Mouse (Mus musculus): ENCODE measurements at regions not wholly inside any gene's neighbourhood (a gene's known extent, or its start where the extent isn't known, plus 50 kb on each side); places are given as distances from the start of the nearest gene placed in this dataset.

GRCm38 (mm10) chr3:138609749-138610148 lies 83.8 kb downstream of the Eif4e start:
- H3K9me3 ChIP-seq (ENCODE audit: control insufficient read depth, low read length) = no peaks in the 10 kb centered on the region
- no peak overlapping the region for H3K27ac ChIP-seq (replicated peaks in 1 of 2; ENCODE audit: control insufficient read depth in 1 of 2, insufficient read depth in 1 of 2, low read depth in 2 of 2, low read length in 2 of 2)
- no peaks in the 10 kb centered on the region for H3K27me3 ChIP-seq (ENCODE audit: control insufficient read depth, insufficient read depth, low read length)
- 67% methylated on average over 1 of the region's 1 CpGs for WGBS
- no peak for ATAC-seq (ENCODE audit: insufficient number of reproducible peaks, insufficient read depth, low FRiP score, low read depth)
- no peak overlapping the region for H3K9ac ChIP-seq (ENCODE audit: low read length)
- H3K4me2 ChIP-seq (ENCODE audit: low read length) = no peak overlapping the region
- H3K4me1 ChIP-seq (ENCODE audit: control insufficient read depth in 2 of 2, insufficient read depth in 2 of 2, low read length in 2 of 2) = peaks cover 8 to 12% of the 10 kb centered on the region in 2 experiments
- H3K4me3 ChIP-seq (ENCODE audit: control insufficient read depth in 1 of 2, insufficient read depth in 1 of 2, low read depth in 1 of 2, low read length in 2 of 2) = no peak overlapping the region
- H3K36me3 ChIP-seq (ENCODE audit: control insufficient read depth, insufficient read depth, low read length) = no peaks in the 10 kb centered on the region

- Histone ChIP-seq H3K36me3 (ENCODE audit: control insufficient read depth, insufficient read depth, low read length) (no peaks in the 10 kb centered on the region), H3K4me3 (ENCODE audit: control insufficient read depth in 1 of 2, insufficient read depth in 1 of 2, low read depth in 1 of 2, low read length in 2 of 2) (no peak overlapping the region), H3K9me3 (ENCODE audit: control insufficient read depth, low read length) (no peaks in the 10 kb centered on the region), H3K4me2 (ENCODE audit: low read length) (peak overlapping the region; percentile 22), H3K4me1 (ENCODE audit: control insufficient read depth in 2 of 2, insufficient read depth in 2 of 2, low read length in 2 of 2) (peaks cover 8 to 12% of the 10 kb centered on the region in 2 experiments), H3K27ac (replicated peaks in 1 of 2; ENCODE audit: control insufficient read depth in 1 of 2, insufficient read depth in 1 of 2, low read depth in 2 of 2, low read length in 2 of 2) (no peak overlapping the region), H3K9ac (ENCODE audit: low read length) (no peak overlapping the region), H3K27me3 (ENCODE audit: control insufficient read depth, insufficient read depth, low read length) (no peaks in the 10 kb centered on the region)
- 6% methylated on average over 9 of the region's 9 CpGs for WGBS
- peak; percentile 49 for ATAC-seq (ENCODE audit: insufficient number of reproducible peaks, insufficient read depth, low FRiP score, low read depth)
Observed at GRCm38 (mm10) chr3:138612884-138613653, 87.1 kb downstream of the Eif4e start.

GRCm38 (mm10) chr3:138613680-138614079 lies 87.7 kb downstream of the Eif4e start:
- Histone ChIP-seq H3K4me1 (ENCODE audit: control insufficient read depth in 2 of 2, insufficient read depth in 2 of 2, low read length in 2 of 2) (peaks cover 8 to 12% of the 10 kb centered on the region in 2 experiments), H3K9me3 (ENCODE audit: control insufficient read depth, low read length) (no peaks in the 10 kb centered on the region), H3K27me3 (ENCODE audit: control insufficient read depth, insufficient read depth, low read length) (no peaks in the 10 kb centered on the region), H3K4me3 (ENCODE audit: control insufficient read depth in 1 of 2, insufficient read depth in 1 of 2, low read depth in 1 of 2, low read length in 2 of 2) (no peak overlapping the region), H3K9ac (ENCODE audit: low read length) (no peak overlapping the region), H3K4me2 (ENCODE audit: low read length) (peak overlapping the region; percentile 22), H3K36me3 (ENCODE audit: control insufficient read depth, insufficient read depth, low read length) (no peaks in the 10 kb centered on the region), H3K27ac (replicated peaks in 1 of 2; ENCODE audit: control insufficient read depth in 1 of 2, insufficient read depth in 1 of 2, low read depth in 2 of 2, low read length in 2 of 2) (no peak overlapping the region)
- 68% methylated on average over 3 of the region's 3 CpGs for WGBS
- no peak for ATAC-seq (ENCODE audit: insufficient number of reproducible peaks, insufficient read depth, low FRiP score, low read depth)

- Histone ChIP-seq H3K36me3 (ENCODE audit: control insufficient read depth, insufficient read depth, low read length) (no peaks in the 10 kb centered on the region), H3K4me2 (ENCODE audit: low read length) (no peak overlapping the region), H3K4me3 (ENCODE audit: control insufficient read depth in 1 of 2, insufficient read depth in 1 of 2, low read depth in 1 of 2, low read length in 2 of 2) (no peak overlapping the region), H3K27ac (replicated peaks in 1 of 2; ENCODE audit: control insufficient read depth in 1 of 2, insufficient read depth in 1 of 2, low read depth in 2 of 2, low read length in 2 of 2) (no peak overlapping the region), H3K4me1 (ENCODE audit: control insufficient read depth in 2 of 2, insufficient read depth in 2 of 2, low read length in 2 of 2) (peaks cover 8 to 12% of the 10 kb centered on the region in 2 experiments), H3K27me3 (ENCODE audit: control insufficient read depth, insufficient read depth, low read length) (no peaks in the 10 kb centered on the region), H3K9ac (ENCODE audit: low read length) (no peak overlapping the region), H3K9me3 (ENCODE audit: control insufficient read depth, low read length) (no peaks in the 10 kb centered on the region)
- 84% methylated on average over 2 of the region's 2 CpGs for WGBS
- ATAC-seq (ENCODE audit: insufficient number of reproducible peaks, insufficient read depth, low FRiP score, low read depth) = no peak
Observed at GRCm38 (mm10) chr3:138614899-138615298, 88.9 kb downstream of the Eif4e start.

GRCm38 (mm10) chr3:138620263-138620662 lies 94.3 kb downstream of the Eif4e start:
- no peak for ATAC-seq (ENCODE audit: insufficient number of reproducible peaks, insufficient read depth, low FRiP score, low read depth)
- WGBS = 77% methylated on average over 4 of the region's 4 CpGs
- Histone ChIP-seq H3K4me1 (ENCODE audit: control insufficient read depth in 2 of 2, insufficient read depth in 2 of 2, low read length in 2 of 2) (no peaks in the 10 kb centered on the region), H3K4me3 (ENCODE audit: control insufficient read depth in 1 of 2, insufficient read depth in 1 of 2, low read depth in 1 of 2, low read length in 2 of 2) (no peak overlapping the region), H3K36me3 (ENCODE audit: control insufficient read depth, insufficient read depth, low read length) (no peaks in the 10 kb centered on the region), H3K9ac (ENCODE audit: low read length) (no peak overlapping the region), H3K4me2 (ENCODE audit: low read length) (no peak overlapping the region), H3K9me3 (ENCODE audit: control insufficient read depth, low read length) (no peaks in the 10 kb centered on the region), H3K27ac (replicated peaks in 1 of 2; ENCODE audit: control insufficient read depth in 1 of 2, insufficient read depth in 1 of 2, low read depth in 2 of 2, low read length in 2 of 2) (no peak overlapping the region), H3K27me3 (ENCODE audit: control insufficient read depth, insufficient read depth, low read length) (no peaks in the 10 kb centered on the region)

- 79% methylated on average over 2 of the region's 2 CpGs for WGBS
- no peaks in the 10 kb centered on the region for H3K27me3 ChIP-seq (ENCODE audit: control insufficient read depth, insufficient read depth, low read length)
- H3K9ac ChIP-seq (ENCODE audit: low read length) = no peak overlapping the region
- no peak overlapping the region for H3K4me2 ChIP-seq (ENCODE audit: low read length)
- H3K27ac ChIP-seq (replicated peaks in 1 of 2; ENCODE audit: control insufficient read depth in 1 of 2, insufficient read depth in 1 of 2, low read depth in 2 of 2, low read length in 2 of 2) = no peak overlapping the region
- H3K36me3 ChIP-seq (ENCODE audit: control insufficient read depth, insufficient read depth, low read length) = no peaks in the 10 kb centered on the region
- no peaks in the 10 kb centered on the region for H3K4me1 ChIP-seq (ENCODE audit: control insufficient read depth in 2 of 2, insufficient read depth in 2 of 2, low read length in 2 of 2)
- H3K4me3 ChIP-seq (ENCODE audit: control insufficient read depth in 1 of 2, insufficient read depth in 1 of 2, low read depth in 1 of 2, low read length in 2 of 2) = no peak overlapping the region
- no peaks in the 10 kb centered on the region for H3K9me3 ChIP-seq (ENCODE audit: control insufficient read depth, low read length)
- ATAC-seq (ENCODE audit: insufficient number of reproducible peaks, insufficient read depth, low FRiP score, low read depth) = no peak
Observed at GRCm38 (mm10) chr3:138624128-138624527, 98.1 kb downstream of the Eif4e start.

GRCm38 (mm10) chr3:138626230-138626629 lies 100.3 kb downstream of the Eif4e start:
- no peak for ATAC-seq (ENCODE audit: insufficient number of reproducible peaks, insufficient read depth, low FRiP score, low read depth)
- WGBS = 81% methylated on average over 4 of the region's 4 CpGs
- H3K4me2 ChIP-seq (ENCODE audit: low read length) = no peak overlapping the region

GRCm38 (mm10) chr3:138630231-138630630 lies 104.3 kb downstream of the Eif4e start:
- Histone ChIP-seq H3K36me3 (ENCODE audit: control insufficient read depth, insufficient read depth, low read length) (no peaks in the 10 kb centered on the region), H3K4me2 (ENCODE audit: low read length) (no peak overlapping the region), H3K4me3 (ENCODE audit: control insufficient read depth in 1 of 2, insufficient read depth in 1 of 2, low read depth in 1 of 2, low read length in 2 of 2) (no peak overlapping the region), H3K4me1 (ENCODE audit: control insufficient read depth in 2 of 2, insufficient read depth in 2 of 2, low read length in 2 of 2) (no peaks in the 10 kb centered on the region), H3K9me3 (ENCODE audit: control insufficient read depth, low read length) (no peaks in the 10 kb centered on the region), H3K27ac (replicated peaks in 1 of 2; ENCODE audit: control insufficient read depth in 1 of 2, insufficient read depth in 1 of 2, low read depth in 2 of 2, low read length in 2 of 2) (no peak overlapping the region), H3K27me3 (ENCODE audit: control insufficient read depth, insufficient read depth, low read length) (no peaks in the 10 kb centered on the region), H3K9ac (ENCODE audit: low read length) (no peak overlapping the region)
- no peak for ATAC-seq (ENCODE audit: insufficient number of reproducible peaks, insufficient read depth, low FRiP score, low read depth)
- WGBS = 85% methylated on average over 13 of the region's 13 CpGs

More at GRCm38 (mm10) chr3:138626230-138626629, 100.3 kb downstream of the Eif4e start:
- H3K36me3 ChIP-seq (ENCODE audit: control insufficient read depth, insufficient read depth, low read length) = no peaks in the 10 kb centered on the region
- no peak overlapping the region for H3K4me3 ChIP-seq (ENCODE audit: control insufficient read depth in 1 of 2, insufficient read depth in 1 of 2, low read depth in 1 of 2, low read length in 2 of 2)
- H3K4me1 ChIP-seq (ENCODE audit: control insufficient read depth in 2 of 2, insufficient read depth in 2 of 2, low read length in 2 of 2) = no peaks in the 10 kb centered on the region
- H3K27ac ChIP-seq (replicated peaks in 1 of 2; ENCODE audit: control insufficient read depth in 1 of 2, insufficient read depth in 1 of 2, low read depth in 2 of 2, low read length in 2 of 2) = no peak overlapping the region
- H3K9me3 ChIP-seq (ENCODE audit: control insufficient read depth, low read length) = no peaks in the 10 kb centered on the region
- no peak overlapping the region for H3K9ac ChIP-seq (ENCODE audit: low read length)
- H3K27me3 ChIP-seq (ENCODE audit: control insufficient read depth, insufficient read depth, low read length) = no peaks in the 10 kb centered on the region

All from heart, embryonic 14.5 days (tissue).